Mouse (Mus musculus) hindbrain, postnatal 0 days (tissue): ENCODE data around the gene Fus. TPM values are rescaled to one million over a fixed set of nuclear protein-coding genes. Genes with fewer than 3 reads are reported as not detected.

Experiments used
- ATAC-seq: fragments of 200-750 bp; cut with Nextera tagmentation; 2 replicates; pipeline ENCODE4 v1.8.0; 2017; ENCODE audit warnings: mild to moderate bottlenecking, moderate TSS enrichment, moderate library complexity
- DNase-seq: peaks from one replicate; pipeline ENCODE4 v3.0.0-alpha.2; 2015; ENCODE audit warnings: low spot score
- H3K27ac ChIP-seq: fragments of 300-500 bp; sonication (generic); 2 replicates; pipeline ENCODE4 v1.5.1; 2014; ENCODE audit warnings: mild to moderate bottlenecking
- H3K27me3 ChIP-seq: fragments of 300-500 bp; sonication (generic); 2 replicates; pipeline ENCODE4 v1.6.1; 2014; ENCODE audit warnings: low read length, mixed read lengths; ENCODE audit not compliant: insufficient read depth
- H3K36me3 ChIP-seq: fragments of 300-500 bp; sonication (generic); 2 replicates; pipeline ENCODE4 v1.6.1; 2014; ENCODE audit warnings: low read length, mixed read lengths; ENCODE audit not compliant: insufficient read depth
- H3K4me1 ChIP-seq: fragments of 300-500 bp; sonication (generic); 2 replicates; pipeline ENCODE4 v1.6.1; 2014; ENCODE audit warnings: antibody characterized with exemption, low read length, mixed read lengths; ENCODE audit not compliant: insufficient read depth
- H3K4me2 ChIP-seq: fragments of 300-500 bp; sonication (generic); 2 replicates; pipeline ENCODE4 v1.6.1; 2014; ENCODE audit warnings: low read depth, mild to moderate bottlenecking, low read length, moderate library complexity, mixed read lengths
- H3K4me3 ChIP-seq: fragments of 300-500 bp; sonication (generic); 2 replicates; pipeline ENCODE4 v1.5.1; 2014; ENCODE audit warnings: low read length
- H3K9ac ChIP-seq: fragments of 300-500 bp; sonication (generic); replicated peaks from 2 replicates; pipeline ENCODE4 v1.6.1; 2014; ENCODE audit warnings: mild to moderate bottlenecking, low read length, moderate library complexity, mixed read lengths
- H3K9me3 ChIP-seq: fragments of 300-500 bp; sonication (generic); 2 replicates; pipeline ENCODE4 v1.6.1; 2016; ENCODE audit warnings: low read length, mixed read lengths
- CTCF ChIP-seq: IDR thresholded peaks from 2 replicates; pipeline ENCODE4 v1.5.1; 2016; ENCODE audit warnings: antibody characterized with exemption, control low read depth, low read depth
- WGBS: fragments of 180-500 bp; shearing (Covaris S2); extraction: QIAGEN DNeasy Blood & Tissue Kit; methylation state at CpG from one replicate; pipeline ENCODE4 v1.1.7; 2014; 5-methylcytosine and 5-hydroxymethylcytosine counted together
- polyA plus RNA-seq: library from polyadenylated mRNA; unstranded; fragments of >200 nt; fragmentation: Nextera tagmentation; extraction: Ambion mirVana; gene quantifications from 2 replicates; pipeline ENCODE4 v1.2.1, GENCODE M21; 2015
- total RNA-seq: library from RNA; depleted of rRNA; stranded (reverse); fragments of >200 nt; gene quantifications from 2 replicates; pipeline ENCODE4 v1.2.3, GENCODE M21; 2014

The Fus gene
- total and polyA plus RNA-seq, 2 experiments from 2014 or later: 45.0 to 299 TPM

DNA sequence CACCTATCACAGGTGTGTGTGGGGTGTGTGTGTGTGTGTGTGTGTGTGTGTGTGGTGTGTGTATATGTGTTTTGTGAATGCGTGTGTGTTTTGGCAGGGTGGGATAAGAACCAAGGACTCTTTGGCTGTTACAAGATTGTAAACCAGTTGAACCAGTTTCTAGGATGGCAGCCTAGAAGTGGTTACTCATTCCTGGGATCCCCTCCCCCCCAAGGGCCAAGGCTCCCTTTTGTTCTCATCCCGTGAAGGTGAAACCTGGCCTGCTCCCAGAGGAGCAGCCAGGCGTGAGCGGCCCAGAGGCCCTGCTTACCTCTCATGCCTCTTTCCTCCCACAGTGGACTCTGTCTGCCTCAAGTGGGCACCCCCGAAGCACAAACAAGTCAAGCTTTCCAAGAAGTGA is 42.0 kb upstream of the Fus start:
- 73% methylated on average over 5 of the region's 5 CpGs for WGBS
- no peak overlapping the region for H3K4me2 ChIP-seq
- H3K9me3 ChIP-seq: no peaks in the 10 kb centered on the region
- no peak overlapping the region for H3K4me3 ChIP-seq
- peaks cover 3% of the 10 kb centered on the region; the same call in 1 of the 2 replicates for H3K4me1 ChIP-seq
- H3K36me3 ChIP-seq: peaks cover 9% of the 10 kb centered on the region; the same call in 1 of the 2 replicates
- DNase-seq (no peak), ATAC-seq (no peak)
- H3K9ac ChIP-seq: no peak overlapping the region
- TF ChIP-seq CTCF: no peak
- peaks cover 8% of the 10 kb centered on the region; the same call in 1 of the 2 replicates for H3K27me3 ChIP-seq
- H3K27ac ChIP-seq: no peak overlapping the region

GRCm38 (mm10) chr7:127926066-127926465 is 41.2 kb upstream of the Fus start:
- H3K27ac ChIP-seq: no peak overlapping the region
- DNase-seq: no peak
- H3K36me3 ChIP-seq: peaks cover 9% of the 10 kb centered on the region; the same call in 1 of the 2 replicates
- no peaks in the 10 kb centered on the region for H3K9me3 ChIP-seq
- no peak overlapping the region for H3K4me3 ChIP-seq
- no peak overlapping the region for H3K9ac ChIP-seq
- WGBS: 91% methylated on average over 8 of the region's 8 CpGs
- no peak for ATAC-seq
- no peak overlapping the region for H3K4me2 ChIP-seq
- H3K4me1 ChIP-seq: peaks cover 3% of the 10 kb centered on the region; the same call in 1 of the 2 replicates
- H3K27me3 ChIP-seq: peaks cover 9% of the 10 kb centered on the region; the same call in 1 of the 2 replicates
- no peak for TF ChIP-seq CTCF

DNA sequence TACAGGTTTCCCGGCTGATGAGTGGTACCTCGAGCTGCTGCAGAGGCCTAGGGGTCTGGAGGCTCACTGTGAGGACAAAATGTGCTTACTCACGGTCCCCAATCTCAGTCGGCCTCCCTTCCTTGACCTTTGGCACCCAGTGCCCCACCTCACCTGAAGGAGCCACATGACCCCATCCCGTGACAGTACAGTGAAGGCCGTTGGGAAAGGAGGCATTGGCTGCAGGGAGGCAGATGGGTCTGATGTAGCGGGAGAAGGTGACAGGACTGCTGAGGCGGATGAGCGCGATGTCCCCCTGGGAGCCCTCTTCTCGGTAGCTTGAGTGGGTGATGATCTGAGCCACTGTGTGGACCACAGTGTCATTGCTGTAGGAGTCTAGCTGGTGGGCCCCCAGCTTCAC is 40.4 kb upstream of the Fus start:
- H3K27ac ChIP-seq: no peak overlapping the region
- no peak overlapping the region for H3K4me2 ChIP-seq
- H3K9me3 ChIP-seq: no peaks in the 10 kb centered on the region
- DNase-seq (no peak), ATAC-seq (no peak)
- H3K4me1 ChIP-seq: peaks cover 3% of the 10 kb centered on the region; the same call in 1 of the 2 replicates
- TF ChIP-seq CTCF: no peak
- H3K4me3 ChIP-seq: no peak overlapping the region
- H3K36me3 ChIP-seq: peaks cover 9% of the 10 kb centered on the region; the same call in 1 of the 2 replicates
- 89% methylated on average over 11 of the region's 11 CpGs for WGBS
- H3K27me3 ChIP-seq: peaks cover 9% of the 10 kb centered on the region; the same call in 1 of the 2 replicates
- H3K9ac ChIP-seq: no peak overlapping the region

- Histone ChIP-seq H3K4me1 (peaks cover 3% of the 10 kb centered on the region; the same call in 1 of the 2 replicates), H3K27ac (no peak overlapping the region), H3K4me3 (no peak overlapping the region), H3K27me3 (peaks cover 9% of the 10 kb centered on the region; the same call in 1 of the 2 replicates), H3K9me3 (no peaks in the 10 kb centered on the region), H3K9ac (no peak overlapping the region), H3K36me3 (peaks cover 9% of the 10 kb centered on the region; the same call in 1 of the 2 replicates), H3K4me2 (no peak overlapping the region)
- ATAC-seq: no peak
- DNase-seq: no peak
- no peak for TF ChIP-seq CTCF
- 84% methylated on average over 11 of the region's 11 CpGs for WGBS
Observed at GRCm38 (mm10) chr7:127927726-127928125, 39.5 kb upstream of the Fus start.

- 48% methylated on average over 5 of the region's 5 CpGs for WGBS
- peaks cover 3% of the 10 kb centered on the region; the same call in 1 of the 2 replicates for H3K4me1 ChIP-seq
- H3K9ac ChIP-seq: no peak overlapping the region
- ATAC-seq (peak; percentile 13; the same call in 1 of the 2 replicates), DNase-seq (no peak)
- no peak for TF ChIP-seq CTCF
- H3K4me2 ChIP-seq: no peak overlapping the region
- H3K4me3 ChIP-seq: no peak overlapping the region
- H3K27ac ChIP-seq: no peak overlapping the region
- no peaks in the 10 kb centered on the region for H3K9me3 ChIP-seq
- peaks cover 4% of the 10 kb centered on the region; the same call in 1 of the 2 replicates for H3K36me3 ChIP-seq
- peaks cover 9% of the 10 kb centered on the region; the same call in 1 of the 2 replicates for H3K27me3 ChIP-seq
Observed at GRCm38 (mm10) chr7:127928596-127928995, 38.7 kb upstream of the Fus start.

- WGBS: 16% methylated on average over 6 of the region's 6 CpGs
- Histone ChIP-seq H3K4me1 (peaks cover 3% of the 10 kb centered on the region; the same call in 1 of the 2 replicates), H3K27me3 (peaks cover 9% of the 10 kb centered on the region; the same call in 1 of the 2 replicates), H3K9me3 (no peaks in the 10 kb centered on the region), H3K4me3 (peak within 1 kb of the TSS; percentile 10; the same call in 1 of the 2 replicates), H3K4me2 (peak within 1 kb of the TSS; percentile 16; the same call in 1 of the 2 replicates), H3K36me3 (peaks cover 4% of the 10 kb centered on the region; the same call in 1 of the 2 replicates), H3K27ac (no peak within 1 kb of the TSS), H3K9ac (no peak within 1 kb of the TSS; the same call in 1 of the 2 replicates)
- DNase-seq (no peak), ATAC-seq (no peak)
- no peak for TF ChIP-seq CTCF
Observed at GRCm38 (mm10) chr7:127929923-127930322, 37.3 kb upstream of the Fus start, which contains the start of gene Prss8. TSS of gene Prss8 (minus strand) at chr7:127930104.

DNA sequence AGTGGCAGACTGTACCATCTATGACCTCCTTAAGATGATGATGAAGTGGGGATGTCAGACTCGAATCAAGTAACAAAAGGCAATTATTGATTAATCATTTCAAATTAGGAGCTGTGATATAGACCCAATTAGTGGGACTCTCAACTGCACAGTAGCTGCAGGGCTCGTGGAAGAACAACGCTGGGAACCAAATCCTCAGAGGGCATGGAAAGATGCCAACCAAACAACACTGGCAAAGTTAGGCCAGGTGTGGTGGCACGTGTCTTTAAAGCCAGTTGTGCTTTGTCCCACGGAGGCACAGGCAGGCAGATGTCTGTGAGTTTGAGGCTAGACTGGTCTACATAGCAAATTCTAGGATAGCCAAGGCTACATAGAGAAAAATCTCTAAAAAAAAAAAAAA is 36.6 kb upstream of the Fus start:
- H3K27me3 ChIP-seq: peaks cover 9% of the 10 kb centered on the region; the same call in 1 of the 2 replicates
- WGBS: 72% methylated on average over 5 of the region's 5 CpGs

More for the DNA sequence above, 36.6 kb upstream of the Fus start:
- ATAC-seq: no peak
- peaks cover 3% of the 10 kb centered on the region; the same call in 1 of the 2 replicates for H3K4me1 ChIP-seq
- no peak overlapping the region for H3K4me2 ChIP-seq
- H3K4me3 ChIP-seq: no peak overlapping the region
- H3K9me3 ChIP-seq: no peaks in the 10 kb centered on the region
- peaks cover 3% of the 10 kb centered on the region; the same call in 1 of the 2 replicates for H3K36me3 ChIP-seq
- no peak overlapping the region for H3K9ac ChIP-seq
- no peak for TF ChIP-seq CTCF
- no peak overlapping the region for H3K27ac ChIP-seq
- DNase-seq: no peak
